Mouse (Mus musculus): ENCODE results near the gene Unc13b.

Unc13b gene

DNA sequence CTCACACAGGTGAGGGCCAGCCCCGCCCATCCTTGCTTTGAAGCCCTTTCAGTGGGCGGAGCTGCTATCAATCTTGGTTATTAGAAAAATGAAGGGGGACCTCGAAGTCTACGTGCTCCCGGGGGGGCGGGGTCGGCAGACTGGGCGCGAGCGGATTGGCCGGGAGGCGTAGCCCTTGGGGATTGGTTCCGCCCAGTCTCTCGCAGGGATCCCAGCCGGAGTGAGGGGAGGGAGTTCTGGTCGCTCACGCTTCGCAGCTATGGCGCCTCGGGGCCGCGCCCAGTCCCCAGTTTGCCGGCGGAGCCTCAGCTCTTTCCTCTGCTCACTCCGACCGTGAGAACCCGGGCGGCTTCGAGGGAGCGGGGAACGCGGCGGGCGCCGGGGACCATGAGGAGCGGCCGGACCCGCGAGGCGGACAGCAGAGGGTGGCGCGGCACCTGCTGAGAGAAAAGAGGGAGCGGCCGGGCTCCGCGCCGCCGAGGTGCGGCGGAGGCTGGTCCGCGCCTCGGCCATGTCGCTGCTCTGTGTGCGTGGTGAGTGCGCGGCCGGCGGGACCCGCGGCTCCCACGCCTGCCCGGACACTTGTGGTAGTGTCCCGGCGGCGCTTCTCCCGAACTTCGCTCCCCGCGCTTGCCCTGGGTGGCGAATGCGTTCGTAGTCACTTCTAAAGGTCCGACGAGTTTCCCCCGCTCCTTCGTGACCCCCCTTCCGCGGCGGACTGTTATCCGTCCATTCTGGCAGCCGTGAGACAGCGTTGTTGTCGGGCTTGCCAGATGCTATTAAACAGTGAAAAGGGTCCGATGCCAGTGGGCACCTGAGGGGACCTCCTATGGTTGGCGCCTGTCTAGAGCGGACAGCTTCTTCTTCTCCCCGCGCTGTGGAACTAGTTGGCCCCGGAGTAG is at the start of gene Unc13b:
Unc13b (plus strand) TSS at position 201 of the 902 bp plus-strand sequence.
- DNase-seq (ENCODE audit: low read depth, low spot score), result peak; percentile 87

DNA sequence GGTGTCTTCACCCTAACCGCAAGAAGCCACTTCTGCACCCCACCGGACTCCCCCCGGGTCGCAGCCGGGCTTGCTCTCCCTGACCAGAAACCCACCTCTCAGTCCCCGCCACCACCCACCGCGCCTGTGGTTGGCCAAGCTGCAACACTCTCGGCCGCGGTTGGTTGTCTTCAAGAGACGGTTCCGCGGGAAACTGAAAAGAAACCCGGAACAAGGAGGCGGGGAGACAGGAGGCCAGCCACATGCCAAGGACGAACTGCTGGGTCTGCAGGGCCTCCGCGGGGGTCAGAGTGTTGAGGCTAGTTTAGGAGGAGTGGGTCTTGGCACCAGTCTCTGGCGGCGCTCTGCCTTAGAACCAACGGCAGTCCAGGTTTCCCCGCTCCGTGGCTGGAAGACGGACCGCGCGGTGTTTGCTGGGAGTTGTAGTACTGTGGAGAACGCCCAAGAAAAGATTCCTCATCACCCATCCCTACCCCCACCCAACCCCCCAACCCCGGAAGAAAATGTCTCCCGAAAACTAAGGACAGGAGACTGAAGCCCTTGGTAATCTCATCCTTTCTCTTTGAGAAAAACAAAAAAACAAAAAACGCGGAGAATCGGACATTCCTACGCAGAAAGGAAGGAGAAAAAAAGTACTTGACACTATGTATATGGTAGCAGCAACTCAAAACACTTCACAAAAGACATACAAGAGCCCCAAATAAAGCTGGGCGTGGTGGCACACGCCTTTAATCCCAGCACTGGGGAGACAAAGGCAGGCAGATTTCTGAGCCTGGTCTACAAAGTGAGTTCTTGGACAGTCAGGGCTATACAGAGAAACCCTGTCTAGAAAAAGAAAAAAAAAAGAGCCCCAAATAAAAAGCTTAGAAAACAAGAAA is 48.4 kb upstream of the Unc13b start, which contains the start of gene Fancg:
Fancg (minus strand) TSS at position 346 of the 878 bp plus-strand sequence.
- peak; percentile 53 for DNase-seq (ENCODE audit: low read depth, low spot score)

DNA sequence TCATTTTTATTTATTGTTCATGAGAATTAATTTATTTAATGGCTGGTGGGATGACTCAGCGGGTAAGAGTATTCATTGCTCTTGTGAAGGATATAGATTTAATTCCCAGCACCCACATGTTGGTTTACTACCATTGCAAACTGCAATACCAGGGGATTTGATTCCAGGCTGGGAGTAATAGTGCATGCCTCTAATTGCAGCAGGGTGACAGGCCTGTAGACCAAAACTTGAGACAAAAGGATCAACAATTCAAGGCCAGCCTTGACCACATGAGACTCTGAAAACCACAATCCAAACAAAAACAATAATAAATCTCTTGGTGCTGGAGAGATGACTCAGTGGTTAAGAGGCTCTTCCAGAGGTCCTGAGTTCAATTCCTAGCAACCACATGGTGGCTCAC is 46.7 kb upstream of the Unc13b start:
- DNase-seq (ENCODE audit: low read depth, low spot score), result no peak

- no peak for DNase-seq (ENCODE audit: low read depth, low spot score)
Observed at GRCm38 (mm10) chr4:43018156-43018555, 40.6 kb upstream of the Unc13b start.

DNA sequence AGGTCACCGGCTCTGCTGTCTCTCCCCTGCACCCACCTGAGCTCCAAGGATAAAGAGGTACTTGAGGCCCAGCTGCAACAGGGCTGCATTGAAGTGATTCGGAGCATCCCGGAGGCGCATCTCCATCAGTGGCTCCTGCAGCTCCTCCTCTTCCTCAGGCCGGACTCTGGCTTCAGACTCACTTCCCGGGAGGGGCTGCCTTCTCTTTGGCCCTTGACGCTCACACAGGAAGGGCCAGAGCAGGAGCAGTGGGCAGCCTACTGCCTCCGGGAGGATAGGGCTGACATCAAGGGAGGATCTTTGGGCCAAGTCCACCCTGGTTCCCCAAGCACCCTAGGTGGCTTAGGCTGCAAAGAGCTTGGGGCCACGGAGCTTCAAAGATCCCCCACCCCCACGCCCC is 39.6 kb upstream of the Unc13b start:
- no peak for DNase-seq (ENCODE audit: low read depth, low spot score)

DNA sequence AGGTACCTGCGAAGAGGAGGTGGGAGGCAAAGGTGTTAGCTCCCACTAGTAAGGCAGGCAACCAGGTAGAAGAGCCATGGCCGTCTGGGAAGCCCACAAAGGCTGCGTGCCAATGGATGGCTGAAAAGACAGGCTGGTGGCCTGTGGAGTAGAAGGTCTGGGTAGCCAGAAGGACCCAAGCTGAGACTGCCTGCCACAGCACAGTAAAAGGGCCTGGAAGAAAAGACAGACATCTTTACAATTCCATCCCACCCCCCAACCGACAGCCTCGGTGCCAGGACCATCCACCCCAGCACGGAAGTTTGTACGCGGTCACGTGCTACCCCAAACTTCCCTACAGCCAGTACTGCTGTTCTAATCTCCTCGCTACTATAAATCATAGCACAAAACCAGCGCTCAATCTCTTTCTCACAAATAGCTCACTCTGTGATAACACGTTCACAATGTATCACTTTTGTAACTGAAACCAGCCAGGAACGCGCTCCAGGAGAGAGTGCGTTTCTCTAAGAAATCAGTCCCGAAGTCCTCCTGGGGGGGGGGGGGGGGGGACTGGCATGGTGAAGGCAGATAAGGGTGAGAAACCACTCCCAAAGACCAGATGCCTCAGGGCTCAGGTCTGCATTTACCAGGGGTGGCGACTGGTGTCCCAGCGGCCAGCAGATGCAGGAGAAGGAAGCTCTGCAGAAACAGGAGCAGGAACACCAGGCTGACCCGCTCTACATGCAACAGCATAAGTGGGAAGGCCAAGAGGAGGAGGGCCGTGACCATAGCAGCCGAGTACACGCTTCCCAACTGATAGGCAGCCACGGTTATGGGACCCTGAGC is 38.9 kb upstream of the Unc13b start:
- no peak for DNase-seq (ENCODE audit: low read depth, low spot score)

DNA sequence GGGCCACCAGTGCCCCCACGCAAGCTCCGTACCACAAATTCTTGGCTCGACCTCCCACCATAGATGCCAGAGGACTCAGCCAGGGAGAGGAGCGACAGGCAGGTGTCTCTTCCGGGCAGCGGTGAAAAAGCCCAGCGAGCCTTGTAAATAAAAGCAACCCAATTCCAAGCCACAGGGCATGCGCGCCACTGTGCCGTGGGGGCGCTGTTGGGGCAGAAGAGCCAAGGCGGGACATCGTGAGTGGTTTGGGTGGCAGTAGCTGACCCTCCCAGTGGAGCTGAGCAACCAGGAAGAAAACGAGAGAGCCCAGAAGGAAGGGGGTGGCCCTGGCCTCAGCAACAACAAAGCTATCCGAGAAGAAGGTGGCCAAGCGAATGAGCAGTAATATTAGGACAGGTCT is 37.9 kb upstream of the Unc13b start:
- no peak for DNase-seq (ENCODE audit: low read depth, low spot score)

DNA sequence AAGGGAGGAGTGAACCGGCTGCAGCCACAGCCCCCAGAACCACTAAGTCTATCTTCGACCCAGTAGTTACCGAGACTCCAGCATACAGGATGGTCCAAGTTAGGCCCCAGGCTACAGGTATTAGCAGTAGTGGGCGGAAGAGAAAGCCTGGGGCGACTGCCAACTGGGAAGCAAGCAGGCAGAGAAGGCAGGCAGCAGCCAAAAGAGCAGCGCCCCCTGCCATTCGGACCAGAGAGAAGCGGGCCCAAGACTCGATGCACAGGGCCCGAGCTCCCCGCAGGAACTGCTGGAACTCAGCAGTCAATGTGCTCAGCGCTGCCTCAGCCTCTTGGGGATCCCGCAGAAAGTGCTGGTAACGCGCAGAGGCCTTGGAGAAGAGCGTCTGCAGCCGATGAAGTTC is 37.4 kb upstream of the Unc13b start:
- no peak for DNase-seq (ENCODE audit: low read depth, low spot score)

DNA sequence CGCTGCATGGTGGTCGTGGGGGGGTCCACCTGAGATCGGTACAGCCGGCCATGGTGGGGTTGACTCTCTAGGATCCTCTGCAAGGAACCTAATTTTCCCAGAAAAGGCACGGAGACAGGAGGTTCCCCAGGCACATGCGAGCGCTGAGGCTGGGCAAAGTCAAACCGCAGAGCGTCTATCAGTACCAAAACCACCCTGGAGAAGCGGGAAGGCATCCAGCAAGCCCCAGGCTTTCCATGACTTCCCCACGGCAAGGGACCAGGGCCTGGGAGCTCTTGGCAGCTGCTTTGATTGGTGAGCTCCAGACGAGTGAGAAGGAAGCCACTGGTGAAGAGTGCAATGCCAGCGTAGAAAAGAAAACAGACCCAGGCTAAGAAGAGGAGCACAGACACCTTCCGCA is 34.1 kb upstream of the Unc13b start:
- DNase-seq (ENCODE audit: low read depth, low spot score), result no peak

- DNase-seq (ENCODE audit: low read depth, low spot score), result peak; percentile 86
Observed at GRCm38 (mm10) chr4:43025084-43025960, 33.4 kb upstream of the Unc13b start, which contains the start of gene Pigo. Gene Pigo (minus strand): TSS chr4:43025819.

GRCm38 (mm10) chr4:43029121-43029520 is 29.6 kb upstream of the Unc13b start:
- no peak for DNase-seq (ENCODE audit: low read depth, low spot score)

DNA sequence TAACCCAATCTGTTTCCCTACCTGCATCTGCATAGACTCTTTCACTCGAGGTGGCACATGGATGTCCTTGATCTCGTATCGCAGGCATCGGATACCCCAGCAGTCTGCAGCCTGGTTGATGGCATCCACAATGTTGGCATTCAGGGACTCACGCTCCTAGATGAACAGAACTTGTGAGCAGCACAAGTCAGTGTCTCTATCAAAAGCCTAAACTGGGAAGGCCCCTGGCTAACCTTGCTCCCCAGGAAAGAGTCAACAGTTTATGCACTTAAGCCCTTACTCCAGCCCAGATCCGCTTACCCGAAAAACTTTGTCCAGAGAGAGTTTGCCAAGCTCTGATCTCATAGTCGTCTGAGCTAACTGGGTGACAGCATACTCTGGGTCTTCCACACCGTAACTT is 29.0 kb upstream of the Unc13b start:
- no peak for DNase-seq (ENCODE audit: low read depth, low spot score)

- no peak for DNase-seq (ENCODE audit: low read depth, low spot score)
Observed at GRCm38 (mm10) chr4:43030352-43030751, 28.4 kb upstream of the Unc13b start.

GRCm38 (mm10) chr4:43030780-43031230 is 27.9 kb upstream of the Unc13b start:
- DNase-seq (ENCODE audit: low read depth, low spot score), result no peak

DNA sequence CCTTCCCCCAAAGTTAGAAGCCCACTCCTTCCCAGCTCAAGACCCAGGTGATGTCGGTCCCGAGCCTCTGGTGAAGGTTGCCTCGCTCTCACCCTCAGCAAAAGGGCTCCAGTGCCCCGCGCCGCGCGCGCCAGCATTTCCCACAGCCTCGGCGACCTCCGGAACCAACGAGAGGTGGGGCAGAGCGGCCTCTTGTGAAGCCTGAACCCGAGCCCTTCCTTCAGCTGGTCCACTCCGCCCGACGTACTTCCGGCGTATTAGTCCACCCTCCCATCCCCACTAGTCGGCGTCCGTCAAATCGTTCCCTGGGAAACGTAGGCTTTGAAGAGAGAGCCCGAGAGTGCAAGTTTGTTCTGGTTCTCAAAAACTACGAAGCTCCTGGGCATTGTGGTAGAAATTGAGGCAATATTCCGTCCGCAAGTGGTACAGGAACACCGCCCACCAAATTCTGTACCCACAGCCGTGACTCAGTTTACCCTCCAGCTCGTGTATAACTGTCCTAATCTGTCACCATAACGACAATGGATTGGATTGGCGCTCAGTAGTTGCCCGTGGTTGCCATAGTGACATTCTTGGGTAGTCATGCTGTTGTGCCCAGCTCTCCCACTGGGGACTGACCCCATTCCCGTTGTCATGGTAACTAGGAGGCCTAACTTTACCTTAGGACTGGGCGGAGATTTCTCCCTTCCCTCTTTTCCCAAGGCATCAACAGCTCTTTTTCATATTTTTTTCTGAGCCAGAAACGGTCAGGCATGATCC is 27.3 kb upstream of the Unc13b start, which contains the start of gene Stoml2:
Stoml2 (minus strand) TSS at position 474 of the 759 bp plus-strand sequence.
- peak; percentile 89 for DNase-seq (ENCODE audit: low read depth, low spot score)

GRCm38 (mm10) chr4:43032501-43032900 is 26.3 kb upstream of the Unc13b start:
- no peak for DNase-seq (ENCODE audit: low read depth, low spot score)

GRCm38 (mm10) chr4:43033481-43033880 is 25.3 kb upstream of the Unc13b start:
- no peak for DNase-seq (ENCODE audit: low read depth, low spot score)

DNA sequence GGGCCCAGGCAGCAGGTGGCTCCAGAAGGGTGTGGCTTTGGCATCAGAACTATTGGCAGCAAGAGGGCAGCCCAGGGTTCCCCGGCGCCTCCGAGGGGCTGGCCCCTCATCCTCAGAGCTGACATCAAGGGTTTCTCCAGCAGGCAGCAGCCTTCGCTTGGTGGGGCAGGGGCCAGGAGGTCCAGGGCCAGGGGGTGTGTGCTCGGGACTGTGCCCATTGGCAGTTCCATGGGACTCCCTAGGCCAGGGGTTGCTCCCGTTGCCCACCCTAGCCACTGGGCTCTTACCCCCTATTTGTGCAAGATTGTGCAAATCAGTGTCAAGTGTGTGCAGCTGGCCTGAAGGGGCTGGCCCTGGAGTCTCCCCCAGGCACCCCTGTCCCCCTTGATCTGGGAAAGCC is 22.9 kb upstream of the Unc13b start:
- no peak for DNase-seq (ENCODE audit: low read depth, low spot score)

DNA sequence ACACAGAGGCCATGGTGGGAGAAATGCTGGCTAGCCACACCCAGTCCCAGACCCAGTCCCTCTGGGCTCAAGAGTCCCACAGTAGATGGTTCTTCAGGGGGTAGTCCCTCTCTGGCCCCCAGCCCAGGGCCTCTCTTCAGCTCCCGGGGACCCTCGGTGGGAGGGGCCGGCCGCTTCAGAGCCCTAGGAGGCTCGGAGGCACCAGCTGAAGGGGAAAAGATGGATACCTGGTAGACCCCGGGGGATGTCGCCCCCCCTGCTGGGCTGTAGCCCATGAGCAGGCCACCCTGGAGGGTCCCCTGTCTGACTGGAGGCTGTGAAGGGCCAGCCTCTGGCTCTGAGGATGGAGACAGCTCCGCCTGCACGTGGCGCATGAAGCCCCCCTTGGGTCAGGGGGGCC is 22.4 kb upstream of the Unc13b start:
- DNase-seq (ENCODE audit: low read depth, low spot score), result no peak
